Mouse (Mus musculus) adrenal gland (tissue): ENCODE data around the gene Adamts15.

Experiments used
- intact Hi-C: fragments of 180-260 bp; cut with DNase I; formaldehyde crosslinking; loops from one replicate; pipeline ENCODE4 v1.15.1; 2025

The Adamts15 gene

GRCm38 (mm10) chr9:30932346-30932745, 10.1 kb upstream of the Adamts15 start:
- intact Hi-C loops, result loop anchor here (10.0 kb wide), 1 partner anchor 388 kb away; no protein-coding TSS in a partner anchor

GRCm38 (mm10) chr9:30928759-30929158, 6.5 kb upstream of the Adamts15 start:
- intact Hi-C loops, result no loop called here

GRCm38 (mm10) chr9:30921261-30922103, 770 bp downstream of the Adamts15 start:
- intact Hi-C loops, result loop anchor here (5.0 kb wide), 1 partner anchor 109 kb away; no protein-coding TSS in a partner anchor

- intact Hi-C loops, result loop anchor here (5.0 kb wide), 1 partner anchor 108 kb away; no protein-coding TSS in a partner anchor
These were observed 1.5 kb downstream of the Adamts15 start for GRCm38 (mm10) chr9:30920736-30921135.

- intact Hi-C loops, result loop anchor here (5.0 to 10.0 kb wide), 2 partner anchors 107 to 185 kb away; no protein-coding TSS in a partner anchor
These were observed 2.6 kb downstream of the Adamts15 start for GRCm38 (mm10) chr9:30919686-30920085.

- intact Hi-C loops, result loop anchor here (10.0 kb wide), 1 partner anchor 184 kb away; no protein-coding TSS in a partner anchor
These were observed 3.5 kb downstream of the Adamts15 start for GRCm38 (mm10) chr9:30918466-30919356.

- intact Hi-C loops, result loop anchor here (10.0 kb wide), 1 partner anchor 182 kb away; no protein-coding TSS in a partner anchor
These were observed 5.8 kb downstream of the Adamts15 start for GRCm38 (mm10) chr9:30916266-30916968.

- intact Hi-C loops, result loop anchor here (10.0 kb wide), 1 partner anchor 179 kb away; no protein-coding TSS in a partner anchor
These were observed 8.0 kb downstream of the Adamts15 start for GRCm38 (mm10) chr9:30914241-30914640.

- intact Hi-C loops, result loop anchor here (10.0 kb wide), 1 partner anchor 179 kb away; no protein-coding TSS in a partner anchor
These were observed 8.8 kb downstream of the Adamts15 start for GRCm38 (mm10) chr9:30913429-30913828.

- intact Hi-C loops, result loop anchor here (10.0 kb wide), 1 partner anchor 177 kb away; no protein-coding TSS in a partner anchor
These were observed 10.1 kb downstream of the Adamts15 start for GRCm38 (mm10) chr9:30912161-30912560.

GRCm38 (mm10) chr9:30910491-30910890, 11.8 kb downstream of the Adamts15 start:
- intact Hi-C loops, result loop anchor here (10.0 kb wide), 1 partner anchor 176 kb away; no protein-coding TSS in a partner anchor

GRCm38 (mm10) chr9:30908973-30909372, 13.3 kb downstream of the Adamts15 start:
- intact Hi-C loops, result no loop called here

- intact Hi-C loops, result no loop called here
These were observed 14.0 kb downstream of the Adamts15 start for GRCm38 (mm10) chr9:30908296-30908690.

GRCm38 (mm10) chr9:30907677-30908295, 14.5 kb downstream of the Adamts15 start:
- intact Hi-C loops, result no loop called here

GRCm38 (mm10) chr9:30906426-30906825, 15.8 kb downstream of the Adamts15 start:
- intact Hi-C loops, result no loop called here

GRCm38 (mm10) chr9:30905861-30906260, 16.4 kb downstream of the Adamts15 start:
- intact Hi-C loops, result no loop called here

GRCm38 (mm10) chr9:30903266-30903665, 19.0 kb downstream of the Adamts15 start:
- intact Hi-C loops, result no loop called here

GRCm38 (mm10) chr9:30902641-30903040, 19.6 kb downstream of the Adamts15 start:
- intact Hi-C loops, result no loop called here

GRCm38 (mm10) chr9:30902152-30902551, 20.1 kb downstream of the Adamts15 start:
- intact Hi-C loops, result no loop called here

GRCm38 (mm10) chr9:30897169-30897568, 25.1 kb downstream of the Adamts15 start:
- intact Hi-C loops, result loop anchor here (10.0 kb wide), 1 partner anchor 92 kb away; no protein-coding TSS in a partner anchor
